In the genomic region with DNA sequence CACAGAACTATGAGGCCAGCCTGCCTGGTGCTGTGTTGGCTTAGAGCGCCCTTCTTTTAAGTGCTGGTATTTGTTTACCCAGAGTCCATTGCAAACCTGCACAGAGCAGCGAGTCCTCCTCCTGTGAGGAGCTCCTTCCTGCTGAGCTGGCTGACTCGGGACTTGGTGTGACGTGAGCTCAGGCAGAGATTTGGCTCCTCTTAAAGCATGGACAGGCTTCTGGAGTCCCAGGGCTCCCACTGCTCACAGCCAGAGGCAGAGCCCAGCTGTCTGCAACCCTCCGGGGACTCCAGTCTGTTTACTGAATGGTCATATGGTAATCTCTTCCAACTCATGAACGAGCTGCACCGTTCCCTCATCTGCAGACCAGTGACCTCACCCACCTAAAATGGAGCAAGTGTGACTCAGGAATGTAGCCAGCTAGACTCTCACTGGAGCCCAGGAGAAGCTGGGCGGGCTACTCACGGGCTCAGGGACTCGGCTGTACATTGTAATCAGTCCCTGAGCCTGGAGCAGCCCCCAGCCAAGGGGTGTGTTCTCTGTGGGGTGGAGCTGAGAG, we compare ENCODE assay signal across 9 mouse cellular contexts.
A peak's percentile ranks its signal among the peaks of the same experiment; 100 is the strongest.
DNase-seq lines count a peak whose midpoint lies in the region; ATAC-seq and TF ChIP-seq lines count a peak whose summit lies in the region.
"Had no signal": no experiment of that assay in that cellular context is flagged by ENCODE, and none has a peak within 500 bp of the region (broad histone marks: within the 10 kb centered on the region; RNA-seq: fewer than 3 reads in every experiment).

No protein-coding gene starts in this region.

- no peaks in the 10 kb centered on the region for H3K9me3 ChIP-seq in limb, embryonic 11.5 days (ENCODE audit: control insufficient read depth, low read length)
- H3K9me3 ChIP-seq in limb, embryonic 10.5 days (replicated peaks): no peaks in the 10 kb centered on the region
- H3K9me3 ChIP-seq in embryonic facial prominence, embryonic 14.5 days (ENCODE audit: control insufficient read depth, low read length): no peaks in the 10 kb centered on the region
- H3K9me3 ChIP-seq in heart, embryonic 14.5 days (ENCODE audit: control insufficient read depth, low read length): no peaks in the 10 kb centered on the region
- H3K9me3 ChIP-seq in kidney, postnatal 0 days (replicated peaks; ENCODE audit: low read length): no peaks in the 10 kb centered on the region
- no peaks in the 10 kb centered on the region for H3K9me3 ChIP-seq in stomach, embryonic 15.5 days
- H3K9me3 ChIP-seq: G1E had no signal

- no peak overlapping the region for H3K4me3 ChIP-seq in limb, embryonic 11.5 days (ENCODE audit: low read depth, low read length)
- H3K4me3 ChIP-seq in limb, embryonic 10.5 days: no peak overlapping the region
- H3K4me3 ChIP-seq in embryonic facial prominence, embryonic 14.5 days (ENCODE audit: low read depth, low read length): no peak overlapping the region
- peak overlapping the region; percentile 10 to 15; a peak in 3 of 4 replicates for H3K4me3 ChIP-seq in heart, embryonic 14.5 days (ENCODE audit: control insufficient read depth in 1 of 2, insufficient read depth in 1 of 2, low read depth in 1 of 2, low read length in 2 of 2)
- no peak overlapping the region for H3K4me3 ChIP-seq in kidney, postnatal 0 days (replicated peaks; ENCODE audit: low read depth, low read length)
- H3K4me3 ChIP-seq in stomach, embryonic 15.5 days (replicated peaks): no peak overlapping the region

- no peak for TF ChIP-seq CTCF in kidney, postnatal 0 days (IDR thresholded peaks at IDR 0.05; ENCODE audit: low read depth)

- no peaks in the 10 kb centered on the region for H3K27me3 ChIP-seq in limb, embryonic 11.5 days (ENCODE audit: control insufficient read depth, insufficient read depth, low read length)
- H3K27me3 ChIP-seq in limb, embryonic 10.5 days (ENCODE audit: low read depth, poor library complexity, severe bottlenecking): 0 out of 2 replicates have a peak, but pooled peaks cover 3% of the 10 kb centered on the region
- no peaks in the 10 kb centered on the region for H3K27me3 ChIP-seq in embryonic facial prominence, embryonic 14.5 days (replicated peaks; ENCODE audit: control insufficient read depth, insufficient read depth, low read length)
- no peaks in the 10 kb centered on the region for H3K27me3 ChIP-seq in heart, embryonic 14.5 days (ENCODE audit: control insufficient read depth, insufficient read depth, low read length)
- H3K27me3 ChIP-seq in kidney, postnatal 0 days (ENCODE audit: insufficient read depth, low read length): no peaks in the 10 kb centered on the region
- no peaks in the 10 kb centered on the region for H3K27me3 ChIP-seq in stomach, embryonic 15.5 days (replicated peaks)

- no peak overlapping the region for H3K4me2 ChIP-seq in limb, embryonic 11.5 days (ENCODE audit: low read depth, severe bottlenecking)
- peak overlapping the region; percentile 26 for H3K4me2 ChIP-seq in embryonic facial prominence, embryonic 14.5 days (ENCODE audit: low read depth, low read length)
- peak overlapping the region; percentile 52 for H3K4me2 ChIP-seq in heart, embryonic 14.5 days (ENCODE audit: low read length)
- peak overlapping the region; percentile 27; the same call in 1 of the 2 replicates for H3K4me2 ChIP-seq in kidney, postnatal 0 days (ENCODE audit: low read length)
- peak overlapping the region; percentile 43 for H3K4me2 ChIP-seq in stomach, embryonic 15.5 days

- no peak overlapping the region for H3K9ac ChIP-seq in limb, embryonic 11.5 days (ENCODE audit: low read length)
- 0 out of 2 replicates have a peak overlapping the region, but pooled peaks have one; percentile 8 for H3K9ac ChIP-seq in embryonic facial prominence, embryonic 14.5 days (ENCODE audit: low read depth, low read length)
- peak overlapping the region; percentile 51 for H3K9ac ChIP-seq in heart, embryonic 14.5 days (ENCODE audit: low read length)
- no peak overlapping the region for H3K9ac ChIP-seq in kidney, postnatal 0 days (ENCODE audit: low read depth, low read length)
- H3K9ac ChIP-seq in stomach, embryonic 15.5 days: no peak overlapping the region; the same call in 1 of the 2 replicates

- DNase-seq in limb, embryonic 11.5 days (ENCODE audit: low spot score): no peak
- no peak for DNase-seq in limb, embryonic 10.5 days (ENCODE audit: low spot score)
- peak; percentile 83 for DNase-seq in embryonic facial prominence, embryonic 14.5 days (ENCODE audit: low spot score)
- peak; percentile 49 for DNase-seq in kidney, postnatal 0 days (ENCODE audit: low spot score)
- peak; percentile 47 for DNase-seq in lung, postnatal 25 days (ENCODE audit: low spot score)

- H3K36me3 ChIP-seq in limb, embryonic 11.5 days (ENCODE audit: control insufficient read depth, insufficient read depth, low read length): no peaks in the 10 kb centered on the region
- no peaks in the 10 kb centered on the region for H3K36me3 ChIP-seq in limb, embryonic 10.5 days
- H3K36me3 ChIP-seq in embryonic facial prominence, embryonic 14.5 days (ENCODE audit: control insufficient read depth, insufficient read depth, low read length): no peaks in the 10 kb centered on the region
- no peaks in the 10 kb centered on the region for H3K36me3 ChIP-seq in heart, embryonic 14.5 days (ENCODE audit: control insufficient read depth, insufficient read depth, low read length)
- no peaks in the 10 kb centered on the region for H3K36me3 ChIP-seq in kidney, postnatal 0 days (ENCODE audit: insufficient read depth, low read length)
- no peaks in the 10 kb centered on the region for H3K36me3 ChIP-seq in stomach, embryonic 15.5 days
- H3K36me3 ChIP-seq: G1E had no signal

- H3K27ac ChIP-seq in limb, embryonic 11.5 days (replicated peaks; ENCODE audit: low read depth, low read length): no peak overlapping the region
- H3K27ac ChIP-seq in limb, embryonic 10.5 days: no peak overlapping the region; the same call in 1 of the 2 replicates
- H3K27ac ChIP-seq in embryonic facial prominence, embryonic 14.5 days (replicated peaks; ENCODE audit: low read depth, low read length): peak overlapping the region; percentile 19; the same call in 1 of the 2 replicates
- peak overlapping the region; percentile 90 to 91 for H3K27ac ChIP-seq in heart, embryonic 14.5 days (replicated peaks in 1 of 2; ENCODE audit: control insufficient read depth in 1 of 2, insufficient read depth in 1 of 2, low read depth in 2 of 2, low read length in 2 of 2)
- H3K27ac ChIP-seq in kidney, postnatal 0 days: no peak overlapping the region
- peak overlapping the region; percentile 82 for H3K27ac ChIP-seq in stomach, embryonic 15.5 days

- ATAC-seq in limb, embryonic 11.5 days (ENCODE audit: insufficient number of reproducible peaks, low FRiP score, low TSS enrichment, low read depth): peak; percentile 56
- peak; percentile 77 for ATAC-seq in embryonic facial prominence, embryonic 14.5 days (ENCODE audit: low read depth)
- ATAC-seq in heart, embryonic 14.5 days (ENCODE audit: insufficient number of reproducible peaks, insufficient read depth, low FRiP score, low read depth): peak; percentile 82
- ATAC-seq in kidney, postnatal 0 days (replicated peaks; ENCODE audit: low FRiP score, low read depth): peak; percentile 57; the same call in 1 of the 2 replicates
- peak; percentile 86 for ATAC-seq in stomach, embryonic 15.5 days (ENCODE audit: insufficient read depth, low FRiP score, low read depth)
- ATAC-seq in megakaryocyte-erythroid progenitor cell, adult 5-6 weeks (replicated peaks; ENCODE audit: low FRiP score, low TSS enrichment, poor library complexity, severe bottlenecking): no peak

- peaks cover 20% of the 10 kb centered on the region for H3K4me1 ChIP-seq in limb, embryonic 11.5 days (ENCODE audit: control insufficient read depth, insufficient read depth, low read length)
- peaks cover 55% of the 10 kb centered on the region for H3K4me1 ChIP-seq in limb, embryonic 10.5 days
- peaks cover 28% of the 10 kb centered on the region for H3K4me1 ChIP-seq in embryonic facial prominence, embryonic 14.5 days (ENCODE audit: control insufficient read depth, insufficient read depth, low read length)
- H3K4me1 ChIP-seq in heart, embryonic 14.5 days (ENCODE audit: control insufficient read depth in 2 of 2, insufficient read depth in 2 of 2, low read length in 2 of 2): peaks cover 22 to 28% of the 10 kb centered on the region in 2 experiments
- H3K4me1 ChIP-seq in kidney, postnatal 0 days (replicated peaks; ENCODE audit: insufficient read depth, low read length): peaks cover 8% of the 10 kb centered on the region; the same call in 1 of the 2 replicates
- peaks cover 23% of the 10 kb centered on the region for H3K4me1 ChIP-seq in stomach, embryonic 15.5 days

- 21% methylated on average over 10 of the region's 10 CpGs for WGBS in limb, embryonic 11.5 days
- whole genome bisulfite sequencing in limb, embryonic 10.5 days: 25% methylated on average over 10 of the region's 10 CpGs
- 17% methylated on average over 10 of the region's 10 CpGs for WGBS in embryonic facial prominence, embryonic 14.5 days
- WGBS in heart, embryonic 14.5 days: 7% methylated on average over 10 of the region's 10 CpGs
- WGBS in kidney, postnatal 0 days: 33% methylated on average over 10 of the region's 10 CpGs
- 10% methylated on average over 10 of the region's 10 CpGs for WGBS in stomach, embryonic 15.5 days

Comparison
In these comparisons a context has a peak if more than half of its experiments do, and no peak if none do; other contexts are left out.
1. DNase-seq: peak in embryonic facial prominence, embryonic 14.5 days (single experiment), kidney, postnatal 0 days (single experiment) and lung, postnatal 25 days (single experiment); none in limb, embryonic 11.5 days (single experiment) and limb, embryonic 10.5 days (single experiment).
2. H3K27ac ChIP-seq: peak in embryonic facial prominence, embryonic 14.5 days (single experiment), heart, embryonic 14.5 days (2 of 2) and stomach, embryonic 15.5 days (single experiment); none in limb, embryonic 11.5 days (single experiment), limb, embryonic 10.5 days (single experiment) and kidney, postnatal 0 days (single experiment).
3. H3K4me3 ChIP-seq: peak in heart, embryonic 14.5 days (2 of 2); none in limb, embryonic 11.5 days (single experiment), limb, embryonic 10.5 days (single experiment), embryonic facial prominence, embryonic 14.5 days (single experiment), kidney, postnatal 0 days (single experiment) and stomach, embryonic 15.5 days (single experiment).
4. H3K9ac ChIP-seq: peak in embryonic facial prominence, embryonic 14.5 days (single experiment) and heart, embryonic 14.5 days (single experiment); none in limb, embryonic 11.5 days (single experiment), kidney, postnatal 0 days (single experiment) and stomach, embryonic 15.5 days (single experiment).